Mouse (Mus musculus) embryonic facial prominence, embryonic 14.5 days (tissue): ENCODE data around the gene Fgd1. TPM values are rescaled to one million over a fixed set of nuclear protein-coding genes. Genes with fewer than 3 reads are reported as not detected.

ENCODE experiments used
- ATAC-seq: fragments of 200-750 bp; cut with Nextera tagmentation; 2 replicates; pipeline ENCODE4 v1.8.0; 2017; ENCODE audit warnings: low read depth, moderate number of reproducible peaks, moderate TSS enrichment
- DNase-seq: peaks from one replicate; pipeline ENCODE4 v3.0.0-alpha.2; 2015; ENCODE audit warnings: low spot score
- H3K27ac ChIP-seq: fragments of 300-500 bp; sonication (generic); replicated peaks from 2 replicates; pipeline ENCODE4 v1.5.1; 2014; ENCODE audit warnings: low read depth, mild to moderate bottlenecking, low read length, moderate library complexity
- H3K27me3 ChIP-seq: fragments of 300-500 bp; sonication (generic); replicated peaks from 2 replicates; pipeline ENCODE4 v1.6.1; 2014; ENCODE audit warnings: low read length; ENCODE audit not compliant: control insufficient read depth, insufficient read depth
- H3K36me3 ChIP-seq: fragments of 300-500 bp; sonication (generic); 2 replicates; pipeline ENCODE4 v1.6.1; 2014; ENCODE audit warnings: low read length, mixed read lengths; ENCODE audit not compliant: control insufficient read depth, insufficient read depth
- H3K4me1 ChIP-seq: fragments of 300-500 bp; sonication (generic); 2 replicates; pipeline ENCODE4 v1.6.1; 2014; ENCODE audit warnings: antibody characterized with exemption, low read length; ENCODE audit not compliant: control insufficient read depth, insufficient read depth
- H3K4me2 ChIP-seq: fragments of 300-500 bp; sonication (generic); 2 replicates; pipeline ENCODE4 v1.6.1; 2014; ENCODE audit warnings: low read depth, mild to moderate bottlenecking, low read length, moderate library complexity, mixed read lengths
- H3K4me3 ChIP-seq: fragments of 300-500 bp; sonication (generic); 2 replicates; pipeline ENCODE4 v1.5.1; 2014; ENCODE audit warnings: low read depth, mild to moderate bottlenecking, low read length
- H3K9ac ChIP-seq: fragments of 300-500 bp; sonication (generic); 2 replicates; pipeline ENCODE4 v1.6.1; 2014; ENCODE audit warnings: low read depth, mild to moderate bottlenecking, low read length, moderate library complexity, mixed read lengths
- H3K9me3 ChIP-seq: fragments of 300-500 bp; sonication (generic); 2 replicates; pipeline ENCODE4 v1.6.1; 2016; ENCODE audit warnings: low read length; ENCODE audit not compliant: control insufficient read depth
- WGBS: fragments of 180-500 bp; shearing (Covaris S2); extraction: QIAGEN DNeasy Blood & Tissue Kit; methylation state at CpG from one replicate; pipeline ENCODE4 v1.1.7; 2014; 5-methylcytosine and 5-hydroxymethylcytosine counted together
- polyA plus RNA-seq: library from polyadenylated mRNA; unstranded; fragments of >200 nt; fragmentation: Nextera tagmentation; extraction: Ambion mirVana; gene quantifications from 2 replicates; pipeline ENCODE4 v1.2.1, GENCODE M21; 2014

Fgd1 gene
- polyA plus RNA-seq, 1 experiment from 2014 or later: 11.9 TPM

DNA sequence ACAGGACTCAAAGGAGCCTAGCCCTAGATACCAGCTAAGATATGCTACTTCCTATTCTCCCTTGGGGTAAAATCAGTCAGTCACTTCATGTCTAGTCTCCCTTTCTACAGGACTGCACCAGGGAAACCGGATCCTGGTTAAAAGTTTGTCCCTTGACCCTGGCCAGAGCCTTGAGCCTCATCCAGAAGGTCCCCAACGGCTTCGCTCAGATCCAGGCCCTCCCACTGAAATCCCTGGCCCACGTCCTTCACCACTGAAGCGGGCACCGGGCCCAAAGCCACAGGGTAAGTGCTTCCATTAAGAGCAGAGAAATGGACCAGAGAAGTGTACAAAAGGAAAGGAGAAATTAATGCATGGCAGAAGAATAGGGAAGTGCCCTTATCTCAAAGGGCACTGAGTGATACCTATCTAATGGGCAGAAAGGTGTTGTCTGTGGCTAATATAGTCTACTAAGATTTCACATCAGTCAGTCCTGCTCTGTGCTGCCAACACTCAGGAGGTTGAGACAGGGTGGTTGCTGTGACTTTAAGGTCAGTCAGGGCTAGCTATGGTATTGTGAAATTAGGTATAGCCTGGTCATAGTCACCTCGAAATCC is 20.2 kb downstream of the Fgd1 start:
- WGBS: 87% methylated on average over 7 of the region's 7 CpGs
- ATAC-seq: no peak
- no peak for DNase-seq
- Histone ChIP-seq H3K4me3 (no peak overlapping the region), H3K9me3 (no peaks in the 10 kb centered on the region), H3K4me2 (no peak overlapping the region), H3K27ac (no peak overlapping the region), H3K27me3 (no peaks in the 10 kb centered on the region), H3K4me1 (no peaks in the 10 kb centered on the region), H3K36me3 (peaks cover 27% of the 10 kb centered on the region), H3K9ac (no peak overlapping the region)

DNA sequence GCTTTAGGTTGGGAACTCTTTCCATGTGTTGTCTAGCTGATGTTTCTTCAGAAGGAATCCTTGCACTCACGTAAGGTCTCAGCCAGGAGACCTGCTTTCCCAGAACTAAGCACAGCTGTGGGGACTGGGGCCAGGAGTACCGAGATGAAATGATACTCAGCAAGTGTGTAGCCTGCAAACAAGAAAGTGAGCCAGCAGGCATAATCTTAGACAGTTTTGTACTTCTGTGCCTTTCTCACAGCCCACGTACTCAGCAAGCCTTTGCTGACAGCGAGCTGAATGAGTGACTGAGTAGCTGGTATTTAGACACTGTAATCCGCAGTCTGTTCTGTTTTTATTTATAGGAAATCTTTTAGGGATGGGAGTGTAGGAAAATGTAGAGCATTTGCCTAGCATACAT is 21.9 kb downstream of the Fgd1 start:
- Histone ChIP-seq H3K4me2 (no peak overlapping the region), H3K36me3 (peaks cover 43% of the 10 kb centered on the region)

DNA sequence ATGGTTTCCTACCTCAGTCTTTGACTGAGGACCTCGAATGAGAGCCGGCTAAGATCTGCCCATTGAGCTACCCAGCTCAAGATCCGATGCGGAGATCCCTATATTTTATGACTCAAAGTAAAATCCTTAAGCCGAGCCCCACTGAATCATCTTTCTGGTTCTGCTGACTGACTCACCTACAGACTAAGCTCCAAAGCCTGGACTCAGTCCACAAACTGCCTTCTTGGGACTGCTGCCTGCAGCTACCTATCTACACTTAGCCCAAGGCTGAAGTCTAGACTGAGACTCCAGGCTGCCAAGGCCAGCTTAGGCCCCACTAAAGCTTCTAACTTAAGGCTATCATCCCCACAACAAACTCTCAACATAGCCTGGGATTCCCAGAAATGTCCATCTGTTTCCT is 30.1 kb downstream of the Fgd1 start:
- Histone ChIP-seq H3K4me1 (no peaks in the 10 kb centered on the region), H3K27ac (no peak overlapping the region), H3K9me3 (no peaks in the 10 kb centered on the region), H3K4me2 (no peak overlapping the region), H3K4me3 (no peak overlapping the region), H3K27me3 (no peaks in the 10 kb centered on the region), H3K36me3 (peaks cover 27% of the 10 kb centered on the region; the same call in 1 of the 2 replicates), H3K9ac (no peak overlapping the region)
- 90% methylated on average over 5 of the region's 5 CpGs for whole genome bisulfite sequencing
- ATAC-seq: no peak
- DNase-seq: no peak

More for the DNA sequence above, 21.9 kb downstream of the Fgd1 start:
- Histone ChIP-seq H3K9me3 (no peaks in the 10 kb centered on the region), H3K9ac (no peak overlapping the region), H3K27ac (no peak overlapping the region), H3K27me3 (no peaks in the 10 kb centered on the region), H3K4me1 (no peaks in the 10 kb centered on the region), H3K4me3 (no peak overlapping the region)
- DNase-seq: no peak
- ATAC-seq: no peak
- 89% methylated on average over 5 of the region's 5 CpGs for WGBS

DNA sequence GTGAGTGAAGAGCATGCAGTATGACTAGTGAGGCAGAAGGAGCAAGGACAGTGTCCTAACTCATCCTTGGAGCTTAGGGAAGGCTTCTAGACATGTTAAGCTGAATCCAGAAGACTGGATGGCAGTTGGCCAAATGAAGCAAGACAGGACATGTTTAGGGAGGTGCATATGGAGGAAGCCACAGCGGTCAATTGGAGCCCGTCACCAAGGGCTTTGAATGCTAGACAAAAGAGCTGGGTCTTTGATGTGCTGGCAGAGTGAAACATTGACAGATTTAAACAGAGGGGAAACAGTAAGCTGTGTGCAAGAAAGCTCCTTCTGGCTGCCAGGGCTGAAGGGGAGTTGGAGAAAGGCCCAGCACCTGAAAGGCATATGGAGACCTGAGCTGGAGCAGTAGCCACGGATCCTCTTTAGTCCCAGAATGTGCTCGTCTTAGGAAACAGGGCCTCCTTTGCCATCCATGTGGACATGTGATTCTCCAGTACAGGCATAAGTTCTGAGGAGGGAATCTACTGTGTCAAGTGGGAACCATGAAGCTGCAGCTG is 31.1 kb downstream of the Fgd1 start:
- Histone ChIP-seq H3K27me3 (no peaks in the 10 kb centered on the region), H3K9me3 (no peaks in the 10 kb centered on the region), H3K9ac (no peak overlapping the region), H3K4me1 (no peaks in the 10 kb centered on the region), H3K4me3 (no peak overlapping the region), H3K27ac (no peak overlapping the region), H3K36me3 (peaks cover 19% of the 10 kb centered on the region; the same call in 1 of the 2 replicates), H3K4me2 (no peak overlapping the region)
- WGBS: 78% methylated on average over 4 of the region's 4 CpGs
- ATAC-seq (no peak), DNase-seq (peak; percentile 14)

DNA sequence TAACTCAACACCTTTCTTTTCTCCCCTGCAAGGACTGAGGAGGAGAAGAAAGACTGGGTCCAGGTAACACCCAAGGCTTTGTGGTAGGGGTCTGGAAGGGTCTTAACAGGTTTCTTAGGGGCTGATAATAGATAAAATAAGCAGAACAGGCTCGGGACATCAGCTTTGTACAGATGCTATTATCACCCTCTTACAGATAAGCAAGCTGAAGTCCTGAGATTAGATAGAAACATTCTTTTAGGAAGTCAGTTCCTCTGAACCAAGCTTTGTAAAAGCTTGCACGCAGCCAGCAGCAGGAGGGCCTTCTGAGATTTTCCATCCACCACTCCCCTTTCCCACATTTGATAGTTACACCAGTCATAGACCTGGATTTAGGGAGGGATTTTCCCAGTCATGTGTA is 39.6 kb downstream of the Fgd1 start:
- Histone ChIP-seq H3K27ac (no peak overlapping the region), H3K4me1 (no peaks in the 10 kb centered on the region), H3K9me3 (no peaks in the 10 kb centered on the region), H3K36me3 (peaks cover 13% of the 10 kb centered on the region; the same call in 1 of the 2 replicates), H3K4me2 (no peak overlapping the region), H3K27me3 (no peaks in the 10 kb centered on the region), H3K4me3 (no peak overlapping the region), H3K9ac (no peak overlapping the region)
- WGBS: 79% methylated on average over 2 of the region's 2 CpGs
- DNase-seq: no peak
- ATAC-seq: no peak

DNA sequence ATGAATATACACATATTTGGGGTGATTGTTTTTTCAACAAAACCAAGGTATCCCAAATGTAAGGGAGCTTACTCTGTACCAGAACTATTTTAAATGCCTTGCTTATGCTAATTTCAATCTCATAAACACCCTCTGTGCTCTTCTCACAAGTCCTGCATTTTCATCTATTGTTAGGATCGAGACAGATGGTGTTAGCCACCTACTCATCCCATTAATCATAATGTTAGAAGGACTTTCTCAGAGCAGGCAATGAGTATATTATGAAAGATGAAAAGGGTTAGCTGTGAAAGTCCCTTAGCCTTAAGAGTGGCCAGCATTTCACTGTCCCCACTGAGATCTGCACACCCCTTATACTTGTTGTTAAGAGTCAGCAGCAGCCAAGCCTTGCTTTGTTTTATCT is 41.5 kb downstream of the Fgd1 start:
- no peak overlapping the region for H3K27ac ChIP-seq
- ATAC-seq (no peak), DNase-seq (no peak)
- 80% methylated on average over 1 of the region's 1 CpGs for WGBS
- peaks cover 19% of the 10 kb centered on the region; the same call in 1 of the 2 replicates for H3K36me3 ChIP-seq
- H3K4me1 ChIP-seq: no peaks in the 10 kb centered on the region
- H3K9ac ChIP-seq: no peak overlapping the region
- no peaks in the 10 kb centered on the region for H3K9me3 ChIP-seq
- H3K4me2 ChIP-seq: no peak overlapping the region
- no peaks in the 10 kb centered on the region for H3K27me3 ChIP-seq
- H3K4me3 ChIP-seq: no peak overlapping the region

DNA sequence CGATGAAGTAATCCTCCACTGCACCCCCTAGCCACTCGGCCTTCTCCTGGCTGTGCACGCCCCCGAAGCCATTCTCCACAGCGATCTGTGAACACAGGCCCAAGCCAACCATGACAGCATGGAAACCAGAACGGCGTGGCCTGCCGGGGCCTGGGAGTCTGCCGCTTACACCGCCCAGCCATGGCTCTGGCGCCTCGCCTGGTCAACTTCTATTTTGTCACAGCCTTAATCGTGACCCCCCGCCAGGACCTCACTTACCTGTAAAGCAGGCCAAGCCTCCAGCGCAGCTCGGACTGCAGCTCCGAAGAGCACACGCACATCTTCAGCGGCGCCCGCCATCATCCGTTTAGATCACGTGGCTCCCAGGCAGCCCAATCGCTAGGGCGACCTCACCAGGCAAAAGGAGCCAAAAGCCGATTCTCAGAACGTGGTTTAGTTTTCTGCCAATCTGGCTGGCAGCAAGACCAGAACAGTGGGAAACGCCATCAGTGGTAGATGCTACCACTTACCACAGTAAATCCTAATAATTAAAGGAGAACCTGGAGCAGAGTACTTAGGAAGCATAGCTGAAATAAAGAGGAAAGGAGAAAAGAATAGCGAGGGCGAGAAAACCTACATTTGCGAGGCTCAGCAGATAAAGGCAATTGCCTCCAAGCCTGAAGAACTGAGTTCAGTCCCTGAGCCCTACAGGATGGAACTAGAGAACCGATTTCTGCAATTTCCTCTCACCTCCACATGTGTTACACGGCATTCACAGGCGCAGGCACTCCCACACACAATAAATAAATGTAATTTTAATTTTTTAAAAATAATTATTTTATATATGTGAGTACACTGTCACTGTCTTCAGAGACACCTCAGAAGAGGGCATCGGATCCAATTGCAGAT is 50.5 kb downstream of the Fgd1 start, which contains the start of gene Tsr2:
Gene Tsr2, minus strand, starts transcription at position 373 of the 888 bp plus-strand sequence.
- peak within 1 kb of the TSS; percentile 56 for H3K4me2 ChIP-seq
- DNase-seq (peak; percentile 90), ATAC-seq (peak; percentile 92)
- H3K27me3 ChIP-seq: no peaks in the 10 kb centered on the region
- H3K9me3 ChIP-seq: no peaks in the 10 kb centered on the region
- H3K9ac ChIP-seq: peak within 1 kb of the TSS; percentile 71
- peak within 1 kb of the TSS; percentile 62 for H3K4me3 ChIP-seq
- no peak within 1 kb of the TSS; the same call in 1 of the 2 replicates for H3K27ac ChIP-seq
- H3K36me3 ChIP-seq: no peaks in the 10 kb centered on the region
- H3K4me1 ChIP-seq: no peaks in the 10 kb centered on the region
- WGBS: 31% methylated on average over 31 of the region's 35 CpGs

DNA sequence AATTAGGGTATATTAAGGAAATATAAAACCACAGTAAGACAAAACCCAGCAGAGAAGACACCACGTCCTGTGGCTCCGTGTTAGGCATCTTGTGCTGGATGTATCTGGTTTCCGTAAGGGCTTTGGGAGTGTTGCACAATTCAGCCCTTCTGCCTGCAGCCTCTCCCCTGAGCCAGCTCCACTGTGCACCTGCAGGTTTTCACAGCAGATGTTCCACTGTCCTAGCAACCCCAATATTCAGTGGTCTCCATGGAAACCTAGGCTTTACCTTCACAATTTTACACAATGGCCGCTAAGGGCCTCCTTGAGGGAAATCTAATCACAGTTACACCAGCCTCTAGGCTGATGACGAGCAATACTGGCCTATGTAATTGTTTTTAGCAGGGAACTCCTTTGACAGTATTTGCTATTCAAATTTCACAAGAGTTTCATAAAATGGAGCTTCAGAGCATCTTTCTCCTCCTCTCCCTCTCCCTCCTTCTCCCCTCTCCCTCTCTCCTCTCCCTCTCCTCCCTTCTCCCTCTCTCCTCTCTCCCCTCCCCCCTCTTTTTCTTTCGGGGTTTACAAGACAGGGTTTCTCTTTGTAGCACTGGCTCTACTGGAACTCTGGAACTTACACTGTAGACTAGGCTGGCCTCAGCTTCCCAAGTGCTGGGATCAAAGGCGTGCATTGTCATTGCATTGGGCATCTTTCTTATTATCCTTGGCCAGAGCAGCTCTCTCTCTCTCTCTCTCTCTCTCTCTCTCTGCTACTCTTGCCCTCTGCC is 61.5 kb downstream of the Fgd1 start:
- Histone ChIP-seq H3K4me3 (no peak overlapping the region), H3K36me3 (no peaks in the 10 kb centered on the region), H3K9me3 (no peaks in the 10 kb centered on the region), H3K4me1 (no peaks in the 10 kb centered on the region), H3K4me2 (no peak overlapping the region), H3K27ac (no peak overlapping the region), H3K27me3 (no peaks in the 10 kb centered on the region), H3K9ac (no peak overlapping the region)
- DNase-seq: peak; percentile 2
- 52% methylated on average over 7 of the region's 7 CpGs for WGBS
- peak; percentile 80 for ATAC-seq
